Mouse (Mus musculus): ENCODE measurements around the gene Wwox.
"Not testable (repeated sequence)": the region's sequence is repeated elsewhere in the genome, so short reads cannot be mapped to it uniquely, and the experiment has no call there.

Gene Wwox

DNA sequence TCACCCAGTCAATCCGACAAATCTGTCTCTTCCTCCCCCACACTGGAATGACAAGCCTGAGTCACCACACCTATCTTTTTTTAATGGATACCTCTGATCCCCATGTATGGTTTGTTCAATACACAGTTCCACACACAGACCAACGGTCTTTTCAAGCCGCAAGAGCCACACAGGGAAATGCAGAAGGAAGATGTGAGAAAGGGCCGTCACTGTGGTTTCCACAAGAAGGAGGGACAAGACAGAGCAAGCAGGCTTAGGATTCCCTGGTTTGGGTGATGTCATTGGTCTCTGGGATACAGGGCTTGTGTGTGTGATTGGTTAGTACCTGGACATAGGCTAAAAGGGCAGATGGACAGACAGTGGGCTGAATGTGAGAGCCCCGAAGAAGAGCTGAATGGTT lies 371.0 kb downstream of the Wwox start:
- DNase-seq, result no peak

DNA sequence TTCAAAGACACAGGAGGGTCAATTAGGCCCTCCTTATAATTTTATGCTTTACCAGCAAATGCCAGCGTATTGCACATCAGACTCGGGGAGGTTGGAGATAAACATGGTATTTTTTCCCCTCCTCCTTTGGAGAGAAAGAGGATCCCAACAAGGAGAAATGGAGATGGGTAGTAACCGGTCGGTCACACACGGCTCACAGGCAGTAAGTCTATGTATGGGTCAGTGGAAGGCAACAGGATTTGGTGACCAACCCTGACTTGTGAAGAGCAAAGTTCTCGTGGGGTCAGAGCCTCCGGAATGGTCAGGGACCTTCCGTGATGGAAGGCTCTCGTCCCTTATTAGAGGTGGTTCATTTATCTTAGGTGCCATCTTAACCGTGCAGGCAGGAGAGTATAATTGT lies 374.4 kb downstream of the Wwox start:
- no peak for DNase-seq

DNA sequence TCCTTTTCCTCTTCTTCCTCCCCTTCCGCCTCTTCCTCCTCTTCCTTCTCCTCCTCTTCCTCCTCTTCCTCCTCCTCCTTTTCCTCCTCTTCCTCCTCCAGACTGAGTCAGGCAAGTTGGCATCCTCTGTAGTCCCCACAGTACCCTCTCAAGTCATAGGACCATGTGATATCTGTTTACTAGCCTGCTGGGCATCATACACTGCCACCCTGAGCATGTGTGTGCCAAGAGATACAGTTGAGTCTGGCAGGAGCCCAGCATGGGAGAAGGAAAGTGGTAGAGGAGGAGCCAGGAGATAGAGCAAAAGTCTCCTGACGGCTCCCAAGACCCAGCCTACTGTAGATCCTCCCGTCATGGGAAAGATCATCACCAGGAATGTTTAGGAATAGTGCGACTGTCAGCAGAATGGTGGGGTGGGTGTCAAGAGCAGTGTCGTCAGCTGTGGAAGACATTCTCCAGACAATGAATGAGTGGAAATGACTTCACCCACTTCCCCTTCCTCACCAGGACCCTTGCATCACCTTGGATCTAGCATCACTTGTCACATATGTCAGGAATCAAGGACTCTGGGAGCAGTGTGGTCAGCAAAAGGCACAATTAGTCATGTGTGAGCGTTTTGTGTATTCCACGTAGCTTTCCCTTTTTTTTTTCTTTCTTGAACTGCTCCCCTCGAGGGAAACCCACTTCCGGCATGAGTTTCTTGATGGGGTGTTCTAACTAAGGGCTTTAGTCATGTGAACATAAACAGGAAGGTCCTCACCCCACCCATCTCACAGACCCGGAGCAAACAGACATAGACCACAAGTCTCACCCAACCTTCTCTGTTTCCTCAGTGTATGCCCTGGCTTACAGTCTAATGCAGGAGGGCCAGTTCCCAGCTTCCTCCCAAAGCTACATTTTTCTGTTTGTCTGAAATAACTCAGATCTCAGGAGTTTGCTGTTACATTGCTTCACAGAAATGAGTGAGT lies 375.6 kb downstream of the Wwox start:
- DNase-seq, result no peak

DNA sequence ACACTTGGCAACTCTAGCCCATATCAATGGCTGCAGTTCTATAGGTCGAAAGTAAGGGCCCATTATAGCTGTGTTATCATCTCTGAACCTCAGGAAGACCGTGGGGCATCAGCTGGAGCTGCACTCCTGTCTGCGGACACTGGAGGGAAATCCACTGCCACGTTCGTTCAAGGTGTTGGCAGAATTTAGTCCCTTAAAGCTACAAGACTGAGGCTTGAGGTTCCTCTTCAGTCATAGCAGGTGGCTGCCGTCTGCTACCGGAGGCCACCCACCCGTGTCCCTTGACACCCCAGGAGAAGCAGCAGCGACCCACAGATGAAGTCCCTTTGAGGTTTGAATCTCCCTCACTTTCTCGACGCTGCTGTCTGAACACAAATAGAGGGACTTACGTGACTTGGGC lies 376.9 kb downstream of the Wwox start:
- DNase-seq, result no peak

DNA sequence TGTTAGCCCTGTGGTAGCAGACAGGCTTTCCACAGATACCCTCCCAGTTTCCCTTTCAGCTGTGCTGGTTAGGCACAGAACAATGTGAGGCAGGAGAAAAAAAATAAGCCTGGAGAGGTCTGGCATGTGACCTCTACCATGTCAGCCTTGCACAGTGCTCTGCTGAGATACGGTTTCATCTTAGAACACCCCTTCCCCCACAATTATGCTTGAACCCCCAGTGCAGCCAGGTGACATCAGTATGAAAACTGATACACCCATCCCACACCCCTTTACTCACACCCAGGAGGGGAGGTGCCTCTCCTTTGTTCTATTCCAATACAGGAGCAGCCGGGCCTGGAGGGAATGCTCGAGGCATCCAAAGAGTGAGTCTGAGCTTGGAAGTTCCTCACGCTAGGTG lies 377.5 kb downstream of the Wwox start:
- no peak for DNase-seq

DNA sequence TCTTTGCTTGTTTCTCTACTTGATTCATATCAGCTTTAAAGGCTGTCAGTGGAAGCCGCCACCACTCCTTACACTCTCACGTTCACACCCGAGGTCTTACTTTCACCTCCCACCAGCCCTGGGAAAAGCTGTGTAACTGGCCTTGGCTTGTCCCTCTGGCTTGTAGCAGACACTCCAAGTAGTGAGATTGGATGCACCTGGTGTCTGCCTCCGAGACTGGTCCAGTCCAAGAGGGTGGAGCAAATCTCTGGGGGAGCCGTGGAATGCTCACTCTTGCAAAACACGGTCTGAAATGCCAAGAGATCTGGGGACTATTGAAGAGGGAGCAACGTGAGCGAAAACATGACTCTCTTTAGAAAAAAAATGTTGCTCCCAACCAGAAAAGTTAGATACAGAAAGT lies 382.1 kb downstream of the Wwox start:
- no peak for DNase-seq

DNA sequence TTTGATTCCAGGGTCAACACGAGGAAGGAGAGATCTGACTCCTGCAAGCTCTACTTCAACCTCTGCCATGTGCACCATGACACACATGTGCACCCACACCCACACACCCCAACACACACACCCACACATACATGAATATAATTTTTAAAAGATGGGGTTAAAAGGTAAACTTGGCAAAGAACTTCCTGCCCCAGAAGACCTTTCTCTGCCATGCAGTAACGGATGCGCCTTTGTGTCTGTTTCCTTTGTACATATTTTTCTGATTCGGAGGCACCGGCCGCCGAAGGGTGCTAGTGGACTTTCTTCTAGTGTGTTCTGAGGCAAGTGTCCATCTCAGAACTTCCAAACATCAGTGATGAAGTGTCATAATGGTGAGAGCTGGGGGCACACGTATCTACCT lies 386.0 kb downstream of the Wwox start:
- no peak for DNase-seq

DNA sequence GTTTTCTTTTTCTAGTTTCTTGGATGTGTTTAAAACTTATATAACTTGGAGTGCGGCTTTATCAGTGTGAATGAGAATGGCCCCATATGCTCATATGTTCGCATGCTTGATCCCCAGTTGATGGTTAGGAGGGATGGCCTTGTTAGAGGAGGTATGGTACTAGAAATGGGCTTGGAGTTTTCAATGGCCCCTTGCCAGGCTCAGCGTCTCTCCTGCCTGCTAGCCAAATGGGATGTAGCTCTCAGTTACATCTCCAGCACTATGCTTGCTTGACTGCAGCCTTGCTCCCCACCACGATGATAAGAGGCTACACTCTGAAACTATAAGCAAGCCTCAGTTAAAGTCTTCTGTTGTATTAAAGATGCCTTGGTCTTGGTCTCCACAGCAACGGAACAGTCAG lies 387.5 kb downstream of the Wwox start:
- peak; percentile 19 for DNase-seq

DNA sequence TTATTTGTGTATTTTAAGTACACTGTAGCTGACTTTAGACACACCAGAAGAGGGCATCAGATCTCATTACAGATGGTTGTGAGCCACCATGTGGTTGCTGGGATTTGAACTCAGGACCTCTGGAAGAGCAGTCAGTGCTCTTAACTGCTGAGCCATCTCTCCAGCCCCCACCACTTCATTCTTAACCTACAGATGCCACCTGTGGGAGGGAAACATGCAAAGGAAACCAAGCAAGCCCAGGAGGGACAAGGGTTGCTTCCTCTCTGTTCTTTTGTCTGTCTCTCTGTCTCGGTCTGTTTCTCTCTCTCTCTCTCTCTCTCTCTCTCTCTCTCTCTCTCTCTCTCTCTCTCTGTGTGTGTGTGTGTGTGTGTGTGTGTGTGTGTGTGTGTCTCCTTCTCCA lies 388.4 kb downstream of the Wwox start:
- DNase-seq, result not testable (repeated sequence)

DNA sequence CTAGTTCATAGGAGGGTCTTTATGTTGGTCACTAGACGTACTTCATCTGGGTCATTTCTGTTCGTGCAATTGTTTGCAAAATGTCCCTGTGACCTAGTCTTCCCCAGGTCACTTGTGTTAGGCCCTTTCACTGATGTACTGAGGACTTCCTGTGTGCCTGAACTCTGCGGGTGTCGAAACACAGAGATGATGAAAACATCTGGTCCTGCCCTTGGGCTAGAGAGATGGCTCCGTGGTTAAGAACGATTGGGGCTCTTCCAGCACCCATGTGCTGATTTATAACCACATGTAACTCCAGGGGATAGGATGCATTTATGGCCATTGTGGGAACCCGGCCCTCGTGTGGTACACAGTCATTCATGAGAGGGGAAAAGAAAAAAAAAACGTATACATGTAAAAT lies 392.1 kb downstream of the Wwox start:
- DNase-seq, result no peak

DNA sequence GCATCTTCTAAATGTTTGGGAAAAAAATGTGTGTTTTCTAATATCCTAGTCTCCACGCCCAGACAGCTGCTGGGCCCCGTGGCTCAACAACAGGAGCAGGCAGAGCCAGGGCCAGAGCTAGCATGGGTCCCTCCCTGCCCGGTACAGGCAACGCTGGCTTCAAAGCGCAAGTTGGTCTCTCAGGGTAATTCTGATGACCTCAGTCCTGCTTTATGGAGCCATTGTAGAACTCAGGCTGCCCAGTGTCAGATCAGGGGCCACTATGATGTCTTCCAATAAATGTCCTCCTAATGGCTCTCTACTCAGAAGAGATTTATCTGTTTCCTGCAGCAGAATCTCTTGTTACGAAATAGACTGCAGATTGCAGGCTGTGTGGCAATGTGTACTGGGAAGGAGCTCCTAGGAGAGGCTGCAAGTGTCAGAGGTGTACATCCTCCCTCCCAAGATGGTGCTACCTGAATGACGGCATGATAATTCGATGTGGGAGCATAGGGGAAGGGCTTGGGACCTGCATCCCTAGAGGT lies 392.9 kb downstream of the Wwox start:
- DNase-seq, result no peak

DNA sequence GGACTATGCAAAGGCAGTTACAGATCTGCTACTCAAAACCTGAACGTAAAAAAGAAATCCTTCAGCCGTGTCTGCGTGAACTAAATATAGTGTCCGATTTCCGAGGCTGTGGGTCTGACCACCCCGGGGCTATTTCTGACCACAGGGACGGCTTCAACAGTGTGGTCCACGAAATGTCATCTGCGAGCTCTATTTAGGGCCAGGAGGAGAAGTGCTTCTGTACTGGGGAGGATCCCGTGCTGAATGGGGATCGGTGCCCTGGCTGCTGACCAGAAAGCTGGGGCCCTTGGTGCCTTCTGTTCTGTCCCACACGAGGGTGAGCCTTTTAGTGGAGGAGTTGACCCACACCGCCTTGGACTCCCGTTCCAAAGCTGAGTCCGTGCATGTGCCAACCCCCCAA lies 395.3 kb downstream of the Wwox start:
- DNase-seq, result no peak

DNA sequence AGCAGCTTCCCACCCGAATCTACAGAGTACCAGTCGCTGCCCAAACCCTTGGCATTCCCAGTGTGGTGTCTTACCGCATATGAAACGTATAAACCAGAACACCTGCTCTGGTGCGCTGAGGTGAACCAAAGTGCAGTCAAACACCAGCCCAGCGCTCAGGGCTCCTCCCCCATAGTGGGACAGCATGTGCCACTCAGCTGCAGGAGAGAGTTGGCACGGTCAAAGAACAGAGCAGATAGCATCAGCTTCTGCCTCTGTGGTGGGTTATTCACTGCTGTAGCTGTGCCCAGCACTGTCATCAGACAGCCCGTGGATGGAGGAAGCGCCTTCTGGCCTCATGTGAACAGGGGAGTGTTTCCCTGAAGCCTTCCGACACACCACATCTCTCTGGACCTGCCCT lies 400.5 kb downstream of the Wwox start:
- no peak for DNase-seq

DNA sequence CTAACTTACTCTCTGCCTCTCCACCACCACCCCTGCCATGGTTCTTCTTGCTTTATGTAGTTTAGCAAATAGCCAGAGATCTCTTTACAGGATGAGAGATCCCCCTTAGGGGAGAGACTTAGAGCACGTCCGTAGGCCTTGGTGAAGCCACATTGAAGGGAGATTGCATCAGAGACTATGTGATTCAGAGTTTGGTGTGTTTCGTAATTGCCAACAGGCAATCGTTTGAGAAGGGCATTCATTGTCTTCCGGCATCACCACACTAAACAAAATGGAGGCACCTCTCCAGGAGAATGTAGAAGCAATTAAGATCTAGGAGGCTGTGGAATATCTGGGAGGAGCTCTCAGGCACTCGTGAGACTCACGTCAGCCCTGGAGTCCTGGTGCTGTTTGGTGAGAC lies 408.2 kb downstream of the Wwox start:
- no peak for DNase-seq

DNA sequence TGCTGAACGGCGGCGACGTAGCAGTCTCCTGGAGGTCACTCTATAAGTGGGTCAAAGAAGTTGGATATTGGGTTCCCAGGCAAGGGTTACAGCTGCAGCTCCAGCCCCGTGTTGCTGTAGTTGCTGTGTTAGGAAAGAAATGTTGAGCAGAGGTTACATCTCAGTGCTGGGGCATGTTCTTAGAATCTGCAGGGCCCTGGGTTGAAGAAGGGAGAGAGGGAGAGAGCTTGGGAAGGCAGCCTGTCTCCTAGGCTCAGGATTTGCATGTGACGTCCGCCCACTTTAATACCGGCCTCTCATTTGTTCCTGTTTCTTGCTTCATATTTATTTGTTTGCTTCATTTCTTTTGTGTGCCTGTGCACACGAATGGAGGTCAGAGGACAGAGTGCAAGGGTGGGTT lies 410.0 kb downstream of the Wwox start:
- DNase-seq, result no peak

DNA sequence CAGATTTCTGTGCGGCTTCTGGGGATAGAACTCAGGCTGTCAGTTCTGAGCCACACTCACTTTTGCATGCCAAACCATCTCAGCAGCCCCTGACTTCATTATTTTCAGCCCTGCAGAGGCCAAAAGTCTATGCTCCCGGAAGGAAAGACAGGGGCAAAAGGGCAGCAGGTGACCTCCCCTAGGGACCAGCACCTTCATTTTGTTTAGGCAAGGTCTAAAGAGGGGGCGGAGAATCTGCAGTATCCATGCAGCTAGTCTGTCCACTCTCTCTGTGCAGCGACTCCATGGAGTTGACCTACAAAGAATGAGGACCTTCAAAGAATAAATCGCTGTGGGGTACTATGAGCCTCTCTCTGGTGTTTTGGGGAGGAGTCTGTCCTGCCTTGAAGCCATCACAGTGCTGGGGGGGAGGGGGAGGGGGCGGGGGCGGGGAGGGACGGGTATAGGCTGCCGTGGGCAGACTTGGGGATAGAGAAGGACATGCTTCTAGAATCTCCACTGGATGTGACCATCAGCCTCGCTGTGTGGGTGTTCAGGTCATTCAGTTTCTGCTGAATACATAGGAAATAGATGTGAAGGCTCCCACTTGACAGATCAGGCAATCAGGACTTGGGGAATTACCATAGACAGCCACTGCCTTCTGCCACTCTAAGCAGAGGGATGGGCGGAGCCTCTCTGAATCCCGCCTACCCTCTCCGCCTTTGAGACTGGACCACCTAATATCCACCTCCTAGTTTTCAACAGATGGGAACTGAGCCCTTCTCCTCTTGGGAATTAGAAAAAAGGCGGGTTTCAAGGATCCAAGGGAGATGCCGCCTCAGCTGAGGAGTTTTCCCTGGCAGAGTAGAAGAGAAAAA lies 410.8 kb downstream of the Wwox start:
- no peak for DNase-seq

DNA sequence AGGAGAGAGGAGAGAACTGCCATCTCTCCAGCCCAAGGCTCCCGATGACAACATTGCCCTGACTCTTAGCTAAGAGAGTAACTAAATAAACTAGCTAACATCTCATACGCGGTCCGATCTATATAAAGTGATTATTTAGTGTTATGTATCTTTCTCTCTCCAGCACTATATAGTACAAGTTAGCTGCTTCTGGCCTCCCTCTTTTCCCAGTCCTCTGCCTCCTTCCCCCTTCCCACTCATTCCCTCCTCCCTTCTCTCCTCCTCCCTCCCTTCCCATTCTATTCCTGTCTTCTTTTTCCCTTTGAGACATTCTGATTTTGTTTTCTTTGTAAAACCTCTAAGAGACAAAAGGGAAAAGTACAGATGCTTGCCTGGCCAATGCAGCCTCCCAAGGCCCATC lies 414.3 kb downstream of the Wwox start:
- DNase-seq, result no peak

DNA sequence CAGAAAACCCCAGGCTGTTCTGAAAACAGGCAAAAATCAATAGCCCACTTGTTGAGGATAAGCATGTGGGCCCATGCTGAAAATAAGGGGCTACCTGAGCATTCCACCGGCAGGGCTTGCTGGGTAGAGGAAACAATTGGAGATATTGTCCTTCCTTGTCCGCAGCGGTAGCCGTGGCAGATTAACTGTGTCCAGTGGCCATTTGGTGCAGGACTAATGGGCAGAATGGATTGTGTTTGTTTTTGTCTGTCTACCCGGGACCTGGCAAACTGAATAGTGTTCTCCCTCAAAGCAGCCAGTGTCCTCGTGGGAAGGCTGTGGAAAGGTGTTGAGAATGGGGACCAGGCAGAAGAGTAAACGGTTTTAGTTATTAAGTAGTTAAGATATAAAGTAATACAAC lies 416.4 kb downstream of the Wwox start:
- no peak for DNase-seq

DNA sequence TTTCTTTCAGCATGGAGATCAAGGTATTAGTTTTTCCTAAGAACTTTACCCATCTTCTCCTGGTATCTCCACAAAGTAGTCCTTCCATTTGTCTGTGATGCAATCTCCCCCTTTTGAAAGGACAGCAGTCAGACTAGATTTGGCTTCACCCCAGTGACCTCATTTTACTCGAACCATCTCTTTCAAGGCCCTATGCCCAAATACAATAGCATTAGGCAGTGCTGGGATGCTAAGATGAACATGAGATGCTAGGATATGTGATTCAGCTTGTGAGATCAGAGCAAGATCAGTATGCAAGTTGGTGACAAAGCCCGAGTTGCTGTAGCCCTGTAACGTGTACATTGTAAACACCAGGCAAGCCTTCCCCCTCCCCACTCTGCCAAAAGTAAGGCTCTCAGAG lies 426.5 kb downstream of the Wwox start:
- DNase-seq, result no peak

DNA sequence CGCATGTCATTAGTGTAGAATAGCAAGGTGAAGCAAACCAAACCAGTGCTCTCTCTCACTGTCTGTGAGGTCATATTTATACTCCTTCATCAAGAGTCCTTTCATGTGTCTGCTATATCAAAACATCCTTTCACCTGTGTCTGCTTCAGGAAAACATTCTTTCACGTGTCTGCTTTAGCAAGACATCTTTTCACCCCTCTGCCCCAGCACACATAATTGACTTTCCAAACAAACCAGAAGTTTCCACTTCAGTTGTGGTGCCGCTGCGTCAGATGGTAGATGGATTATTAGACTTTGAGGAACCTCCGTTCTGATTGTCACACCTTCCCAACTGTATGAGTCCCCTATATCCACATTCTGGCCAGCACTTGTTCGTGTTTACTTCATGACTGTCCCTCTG lies 429.9 kb downstream of the Wwox start:
- no peak for DNase-seq

DNA sequence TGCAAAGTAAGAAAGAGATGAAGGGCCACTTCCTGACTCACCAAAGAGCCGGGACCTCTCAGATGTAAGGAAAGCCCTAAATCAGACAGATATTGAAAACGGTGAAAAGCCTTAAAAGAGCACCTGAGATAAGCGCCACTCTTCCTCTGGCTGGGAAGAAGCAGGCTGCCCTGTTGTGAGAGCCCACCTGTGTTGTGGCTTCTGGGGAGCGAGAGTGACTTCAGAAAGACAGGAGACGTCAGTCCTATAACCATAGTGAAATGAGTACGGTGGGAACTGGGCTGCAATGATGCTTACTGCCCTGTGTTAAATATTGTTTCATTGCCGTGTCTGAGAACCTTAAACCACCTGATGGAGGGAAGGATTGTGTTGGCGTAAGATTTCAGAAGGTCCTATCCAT lies 431.0 kb downstream of the Wwox start:
- no peak for DNase-seq

DNA sequence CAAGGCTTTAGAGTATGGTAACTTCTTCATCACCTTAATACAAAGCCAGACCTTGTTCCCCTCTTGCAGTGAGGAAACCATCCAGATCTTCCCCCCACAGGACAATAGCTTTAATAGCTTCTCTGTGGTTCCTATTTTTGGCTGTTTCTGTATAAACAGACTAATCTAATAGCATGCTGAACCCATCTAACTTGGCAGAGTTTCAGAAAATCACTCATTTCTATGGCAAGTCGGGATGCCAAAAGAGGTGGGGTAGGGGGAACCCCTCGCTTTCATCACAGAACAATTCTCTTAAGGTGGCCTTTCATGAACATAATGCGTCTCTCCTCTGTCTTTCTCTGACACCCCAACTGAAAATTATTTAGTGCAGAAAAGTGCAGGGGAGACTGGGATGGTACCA lies 433.0 kb downstream of the Wwox start:
- DNase-seq, result no peak

DNA sequence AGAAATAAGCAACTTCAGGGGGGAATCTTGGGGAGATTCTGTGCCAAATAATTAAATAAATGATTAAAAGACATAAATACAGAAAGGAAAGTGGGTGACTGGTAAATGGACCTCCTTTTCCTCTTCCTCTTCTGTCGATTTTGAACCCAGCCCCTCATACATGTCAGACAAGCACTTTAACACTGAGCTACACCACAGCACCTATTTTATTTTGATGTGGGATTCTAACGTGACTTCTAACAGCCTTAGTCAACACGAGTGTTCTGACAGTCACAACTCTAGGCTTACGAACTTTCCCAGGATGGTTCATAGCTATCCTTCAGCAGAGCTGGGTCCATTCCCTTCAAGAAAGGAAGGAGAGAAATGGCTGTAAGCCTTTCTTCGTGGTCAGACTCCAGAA lies 435.7 kb downstream of the Wwox start:
- DNase-seq, result no peak

DNA sequence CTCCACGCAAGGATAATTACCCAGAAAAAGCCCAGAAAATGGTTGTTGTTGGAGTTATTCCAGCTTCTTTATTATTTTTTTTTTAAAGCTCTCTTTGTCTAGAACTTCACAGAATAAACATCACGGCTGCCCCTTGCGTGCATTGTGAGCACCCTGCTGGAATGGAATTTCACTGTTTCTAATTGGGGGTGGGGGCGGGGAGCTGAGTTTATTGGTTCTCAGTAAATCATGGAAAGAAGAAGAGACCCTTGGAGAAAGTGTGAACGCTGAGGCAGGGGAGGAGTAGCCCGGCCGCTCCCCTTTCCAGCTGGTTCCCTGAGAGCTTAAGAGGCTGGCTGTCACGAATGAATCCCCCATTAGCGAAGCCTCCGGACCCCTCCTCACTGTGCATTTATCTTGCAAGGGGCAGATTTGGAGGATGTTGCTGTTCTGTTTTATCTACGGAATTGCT lies 436.7 kb downstream of the Wwox start:
- DNase-seq, result no peak

Measured in cerebellum, adult 9-10 months (tissue).